Mouse (Mus musculus) liver, embryonic 16.5 days (tissue): ENCODE measurements at regions not wholly inside any gene's neighbourhood (a gene's known extent, or its start where the extent isn't known, plus 50 kb on each side); places are given as distances from the start of the nearest gene placed in this dataset.

Experiments used
- ATAC-seq: fragments of 200-750 bp; cut with Nextera tagmentation; 2 replicates; pipeline ENCODE4 v1.8.0; 2017; ENCODE audit warnings: low read depth, mild to moderate bottlenecking, moderate number of reproducible peaks, moderate library complexity
- H3K27ac ChIP-seq: fragments of 300-500 bp; sonication (generic); 2 replicates; pipeline ENCODE4 v1.5.1; 2014; ENCODE audit warnings: mild to moderate bottlenecking, low read length
- H3K27me3 ChIP-seq: fragments of 300-500 bp; sonication (generic); 2 replicates; pipeline ENCODE4 v1.6.1; 2014; ENCODE audit warnings: low read depth, low read length, mixed read lengths; ENCODE audit not compliant: control insufficient read depth, insufficient read depth
- H3K36me3 ChIP-seq: fragments of 300-500 bp; sonication (generic); 2 replicates; pipeline ENCODE4 v1.6.1; 2014; ENCODE audit warnings: mild to moderate bottlenecking; ENCODE audit not compliant: control insufficient read depth, insufficient read depth
- H3K4me1 ChIP-seq: fragments of 300-500 bp; sonication (generic); 2 replicates; pipeline ENCODE4 v1.6.1; 2014; ENCODE audit warnings: low read depth, low read length, mixed read lengths; ENCODE audit not compliant: control insufficient read depth
- H3K4me2 ChIP-seq: fragments of 300-500 bp; sonication (generic); 2 replicates; pipeline ENCODE4 v1.6.1; 2014; ENCODE audit warnings: low read depth, low read length, mixed read lengths
- H3K4me3 ChIP-seq: fragments of 300-500 bp; sonication (generic); 2 replicates; pipeline ENCODE4 v1.5.1; 2014; ENCODE audit warnings: low read depth, mild to moderate bottlenecking, low read length
- H3K9ac ChIP-seq: fragments of 300-500 bp; sonication (generic); 2 replicates; pipeline ENCODE4 v1.6.1; 2014; ENCODE audit warnings: low read depth, low read length
- H3K9me3 ChIP-seq: fragments of 300-500 bp; sonication (generic); replicated peaks from 2 replicates; pipeline ENCODE4 v1.6.1; 2016; ENCODE audit warnings: low read length; ENCODE audit not compliant: control insufficient read depth
- WGBS: fragments of 180-500 bp; shearing (Covaris S2); extraction: QIAGEN DNeasy Blood & Tissue Kit; methylation state at CpG from one replicate; pipeline ENCODE4 v1.1.7; 2014; ENCODE audit not compliant: insufficient replicate concordance; 5-methylcytosine and 5-hydroxymethylcytosine counted together

DNA sequence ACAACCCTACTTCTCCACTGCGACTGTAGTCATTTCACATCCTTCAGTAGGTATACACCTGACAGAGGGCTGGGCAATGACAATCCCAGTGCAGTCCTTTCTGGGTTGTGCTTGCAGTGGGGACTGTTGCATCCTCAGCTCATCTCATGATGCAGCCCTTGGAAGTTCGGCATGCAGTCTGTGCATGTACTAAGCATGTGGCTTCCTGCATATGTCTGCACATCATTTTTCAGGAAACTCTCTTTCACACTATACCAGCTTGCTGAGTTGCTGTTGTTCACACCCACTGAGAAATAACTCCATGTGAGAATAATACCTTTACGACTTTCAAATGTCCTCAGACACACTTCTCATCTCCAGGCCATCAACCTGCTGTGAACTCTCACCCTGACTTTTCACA is 759.5 kb downstream of the Cypt12 start:
- H3K4me2 ChIP-seq: no peak overlapping the region
- H3K4me1 ChIP-seq: no peaks in the 10 kb centered on the region
- H3K4me3 ChIP-seq: no peak overlapping the region
- 64% methylated on average over 3 of the region's 3 CpGs for WGBS
- no peak overlapping the region for H3K27ac ChIP-seq
- H3K9ac ChIP-seq: no peak overlapping the region
- no peaks in the 10 kb centered on the region for H3K9me3 ChIP-seq
- H3K36me3 ChIP-seq: no peaks in the 10 kb centered on the region
- no peaks in the 10 kb centered on the region for H3K27me3 ChIP-seq
- ATAC-seq: no peak

GRCm38 (mm10) chr3:18711661-18712060 is 763.5 kb downstream of the Cypt12 start:
- WGBS: 50% methylated on average over 1 of the region's 1 CpGs
- no peaks in the 10 kb centered on the region for H3K4me1 ChIP-seq
- H3K36me3 ChIP-seq: no peaks in the 10 kb centered on the region
- no peak overlapping the region for H3K4me3 ChIP-seq
- H3K27ac ChIP-seq: no peak overlapping the region
- H3K9ac ChIP-seq: no peak overlapping the region
- H3K9me3 ChIP-seq: no peaks in the 10 kb centered on the region
- ATAC-seq: no peak
- H3K27me3 ChIP-seq: no peaks in the 10 kb centered on the region
- H3K4me2 ChIP-seq: no peak overlapping the region

GRCm38 (mm10) chr3:18713986-18714385 is 765.8 kb downstream of the Cypt12 start:
- no peak overlapping the region for H3K4me2 ChIP-seq
- no peak for ATAC-seq
- 73% methylated on average over 7 of the region's 7 CpGs for WGBS
- no peaks in the 10 kb centered on the region for H3K36me3 ChIP-seq
- H3K9ac ChIP-seq: no peak overlapping the region
- no peak overlapping the region for H3K27ac ChIP-seq
- H3K4me3 ChIP-seq: no peak overlapping the region
- H3K4me1 ChIP-seq: no peaks in the 10 kb centered on the region
- H3K27me3 ChIP-seq: no peaks in the 10 kb centered on the region
- no peaks in the 10 kb centered on the region for H3K9me3 ChIP-seq

- H3K9me3 ChIP-seq: no peaks in the 10 kb centered on the region
- no peak for ATAC-seq
- H3K4me2 ChIP-seq: no peak overlapping the region
- no peaks in the 10 kb centered on the region for H3K27me3 ChIP-seq
- H3K36me3 ChIP-seq: no peaks in the 10 kb centered on the region
- H3K4me1 ChIP-seq: no peaks in the 10 kb centered on the region
- H3K27ac ChIP-seq: no peak overlapping the region
- H3K4me3 ChIP-seq: no peak overlapping the region
- WGBS: 81% methylated on average over 9 of the region's 9 CpGs
- H3K9ac ChIP-seq: no peak overlapping the region
Measured at GRCm38 (mm10) chr3:18714968-18715630, 766.9 kb downstream of the Cypt12 start.

- no peak for ATAC-seq
- H3K4me3 ChIP-seq: no peak overlapping the region
- no peaks in the 10 kb centered on the region for H3K4me1 ChIP-seq
- H3K27me3 ChIP-seq: no peaks in the 10 kb centered on the region
- no peak overlapping the region for H3K27ac ChIP-seq
- H3K4me2 ChIP-seq: no peak overlapping the region
- no peaks in the 10 kb centered on the region for H3K9me3 ChIP-seq
- H3K9ac ChIP-seq: no peak overlapping the region
- 73% methylated on average over 5 of the region's 5 CpGs for WGBS
- H3K36me3 ChIP-seq: no peaks in the 10 kb centered on the region
Measured at GRCm38 (mm10) chr3:18715776-18716175, 767.6 kb downstream of the Cypt12 start.

GRCm38 (mm10) chr3:18725507-18725906 is 777.3 kb downstream of the Cypt12 start:
- Histone ChIP-seq H3K9ac (no peak overlapping the region), H3K4me3 (no peak overlapping the region), H3K9me3 (no peaks in the 10 kb centered on the region), H3K36me3 (no peaks in the 10 kb centered on the region), H3K27me3 (no peaks in the 10 kb centered on the region), H3K4me1 (no peaks in the 10 kb centered on the region), H3K4me2 (no peak overlapping the region), H3K27ac (no peak overlapping the region)
- 72% methylated on average over 1 of the region's 1 CpGs for WGBS
- ATAC-seq: no peak

- Histone ChIP-seq H3K4me2 (no peak overlapping the region), H3K9ac (no peak overlapping the region), H3K36me3 (no peaks in the 10 kb centered on the region), H3K27me3 (no peaks in the 10 kb centered on the region), H3K9me3 (no peaks in the 10 kb centered on the region), H3K27ac (no peak overlapping the region), H3K4me3 (no peak overlapping the region), H3K4me1 (no peaks in the 10 kb centered on the region)
- ATAC-seq: no peak
- 37% methylated on average over 1 of the region's 1 CpGs for WGBS
Measured at GRCm38 (mm10) chr3:18731251-18731650, 783.0 kb downstream of the Cypt12 start.

DNA sequence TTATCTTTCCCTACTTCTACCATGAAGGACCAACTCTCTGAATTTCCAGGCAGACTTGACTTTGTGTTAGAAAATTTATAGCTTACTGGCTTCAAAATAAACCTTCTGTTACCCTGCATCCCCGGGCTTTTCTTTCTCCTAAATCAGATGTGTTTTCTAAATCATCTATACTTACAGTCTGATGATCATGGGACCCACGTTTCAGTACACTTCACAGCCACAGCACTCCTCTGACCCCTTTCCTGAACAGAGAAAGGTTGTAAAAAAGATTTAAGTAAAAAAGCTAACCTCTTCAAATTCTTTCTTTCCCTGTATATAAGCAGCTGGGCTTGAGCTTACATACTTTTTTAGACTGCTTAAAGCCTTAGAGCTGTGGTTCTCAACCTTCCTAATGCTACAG is 783.5 kb downstream of the Cypt12 start:
- H3K4me2 ChIP-seq: no peak overlapping the region
- H3K36me3 ChIP-seq: no peaks in the 10 kb centered on the region
- WGBS: 29% methylated on average over 2 of the region's 2 CpGs
- no peak for ATAC-seq
- H3K4me1 ChIP-seq: no peaks in the 10 kb centered on the region
- H3K9ac ChIP-seq: no peak overlapping the region
- H3K27ac ChIP-seq: no peak overlapping the region
- H3K27me3 ChIP-seq: no peaks in the 10 kb centered on the region
- no peak overlapping the region for H3K4me3 ChIP-seq
- no peaks in the 10 kb centered on the region for H3K9me3 ChIP-seq

- Histone ChIP-seq H3K4me2 (no peak overlapping the region), H3K27me3 (no peaks in the 10 kb centered on the region), H3K27ac (no peak overlapping the region), H3K9ac (no peak overlapping the region), H3K4me1 (no peaks in the 10 kb centered on the region), H3K4me3 (no peak overlapping the region), H3K36me3 (no peaks in the 10 kb centered on the region), H3K9me3 (no peaks in the 10 kb centered on the region)
- ATAC-seq: no peak
- WGBS: 56% methylated on average over 1 of the region's 1 CpGs
Measured at GRCm38 (mm10) chr3:18733540-18733939, 785.3 kb downstream of the Cypt12 start.
